Mouse (Mus musculus): ENCODE results near the gene Gmppb.
"Not testable (repeated sequence)": the region's sequence is repeated elsewhere in the genome, so short reads cannot be mapped to it uniquely, and the experiment has no call there.

Gmppb gene

GRCm38 (mm10) chr9:108049016-108049455 is at the start of gene Gmppb:
Gene Gmppb (plus strand): TSS chr9:108049242.
- CTCF ChIA-PET = interaction anchor here (0.5 to 1.2 kb wide), 3 partner anchors 23 to 422 kb away, joined by 3 to 4 read pairs (median 3); no protein-coding TSS in a partner anchor

DNA sequence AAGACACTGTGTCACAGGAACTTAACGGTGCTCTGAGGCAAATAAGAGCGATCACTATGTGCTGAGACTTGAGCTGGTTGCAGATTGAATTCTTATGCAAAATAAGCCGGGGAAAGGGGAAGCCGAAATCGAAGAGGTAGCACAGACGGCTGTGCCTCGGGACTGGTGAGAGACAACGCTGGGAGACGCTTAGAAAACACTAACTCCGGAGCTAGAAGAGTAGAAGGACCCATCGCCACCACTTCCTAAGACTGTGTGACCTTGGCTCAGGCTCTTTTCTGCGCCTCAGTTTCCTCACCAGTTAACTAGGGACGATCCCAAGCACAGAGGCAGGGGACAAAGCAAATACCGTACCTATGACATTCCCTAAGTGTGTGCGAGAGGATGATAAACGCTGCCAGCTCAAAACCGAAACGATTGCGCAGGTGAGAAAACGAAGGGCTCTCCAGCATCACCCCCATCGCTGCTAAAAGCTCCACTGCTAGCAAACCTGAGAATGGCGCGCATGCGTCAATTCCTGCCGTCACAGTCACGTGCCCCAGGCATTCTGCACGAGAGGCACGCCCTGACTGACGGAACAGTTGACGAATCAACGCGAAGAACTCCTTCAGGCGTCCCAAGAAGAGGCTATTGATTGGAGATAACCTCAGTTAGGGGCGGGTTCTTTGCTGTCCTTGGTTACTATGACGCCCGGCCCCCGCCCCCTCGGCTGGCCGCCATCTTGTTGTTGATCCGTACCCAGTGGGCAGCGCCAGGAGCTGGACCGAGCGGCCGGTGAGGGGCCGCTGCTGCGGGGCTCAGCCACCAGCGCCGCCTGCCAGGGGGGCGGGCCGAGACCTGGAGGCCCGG is 46.9 kb upstream of the Gmppb start, which contains the start of gene Ip6k1:
Gene Ip6k1 (plus strand): TSS at position 580 of the 849 bp plus-strand sequence.
- CTCF ChIA-PET = interaction anchor here (0.5 kb wide), 1 partner anchor 26 kb away, joined by 4 read pairs; no protein-coding TSS in a partner anchor

GRCm38 (mm10) chr9:108002778-108003530 is 46.1 kb upstream of the Gmppb start:
- CTCF ChIA-PET = interaction anchor here (1.1 kb wide), 1 partner anchor 19 kb away, joined by 4 read pairs; no protein-coding TSS in a partner anchor

DNA sequence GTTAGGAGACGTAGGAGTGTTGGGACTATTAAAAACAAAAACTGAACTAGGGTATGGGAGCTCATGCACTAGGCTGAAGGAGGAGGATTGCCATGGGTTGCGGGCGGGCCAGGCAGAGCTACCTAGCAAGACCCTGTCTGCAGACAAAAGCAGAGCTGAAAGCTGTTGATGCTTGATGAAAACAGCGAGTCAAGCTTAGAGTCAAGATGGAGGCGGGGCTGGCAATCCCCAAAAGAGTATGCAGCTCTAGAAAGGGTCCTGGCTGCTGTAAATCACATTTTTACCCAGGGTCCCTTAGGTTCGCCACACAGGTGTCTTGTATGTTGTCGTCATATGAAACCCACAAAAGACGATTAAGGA is 45.5 kb upstream of the Gmppb start:
- CTCF ChIA-PET = interaction anchor here (0.6 to 1.1 kb wide), 3 partner anchors 19 to 54 kb away, joined by 3 to 4 read pairs (median 3); partner anchors contain the start of gene Gmppb

DNA sequence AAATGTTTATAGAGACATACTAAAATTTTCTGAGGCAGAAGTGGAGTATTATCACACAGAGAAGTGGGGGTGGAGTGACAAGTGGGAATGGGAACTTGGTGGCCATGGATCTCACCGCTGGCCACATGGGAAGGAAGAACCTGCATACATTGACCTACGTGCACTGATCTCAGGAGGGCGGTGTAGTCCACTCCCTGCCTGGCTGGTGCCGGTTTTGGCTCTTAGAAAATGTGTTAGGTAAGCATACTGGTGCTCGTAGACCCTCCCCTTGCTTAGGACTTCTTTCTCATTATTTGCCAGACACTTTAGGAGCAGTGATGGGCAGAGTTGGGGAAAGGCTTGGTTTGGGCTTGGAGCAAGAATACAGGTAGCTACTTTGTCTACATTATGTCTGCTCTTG is 41.0 kb upstream of the Gmppb start:
- CTCF ChIA-PET = no interaction called here

- CTCF ChIA-PET = interaction anchor here (0.6 kb wide), 1 partner anchor 10 kb away, joined by 3 read pairs; no protein-coding TSS in a partner anchor
Measured at GRCm38 (mm10) chr9:108010385-108010784, 38.7 kb upstream of the Gmppb start.

DNA sequence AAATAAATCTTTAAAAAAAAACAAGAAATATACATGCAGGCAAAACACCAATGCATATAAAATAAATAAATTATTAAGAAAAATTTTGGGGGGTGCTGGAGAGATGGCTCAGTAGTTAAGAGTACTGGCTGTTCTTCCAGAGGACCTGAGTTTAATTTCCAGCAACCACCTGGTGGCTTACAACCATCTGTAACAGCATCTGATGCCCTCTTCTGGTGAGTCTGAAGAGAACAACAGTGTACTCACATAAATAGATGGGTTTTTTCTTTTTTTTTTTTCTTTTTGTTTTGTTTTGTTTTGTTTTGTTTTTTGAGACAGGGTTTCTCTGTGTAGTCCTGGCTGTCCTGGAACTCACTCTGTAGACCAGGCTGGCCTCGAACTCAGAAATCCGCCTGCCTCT is 35.5 kb upstream of the Gmppb start:
- CTCF ChIA-PET = not testable (repeated sequence)

DNA sequence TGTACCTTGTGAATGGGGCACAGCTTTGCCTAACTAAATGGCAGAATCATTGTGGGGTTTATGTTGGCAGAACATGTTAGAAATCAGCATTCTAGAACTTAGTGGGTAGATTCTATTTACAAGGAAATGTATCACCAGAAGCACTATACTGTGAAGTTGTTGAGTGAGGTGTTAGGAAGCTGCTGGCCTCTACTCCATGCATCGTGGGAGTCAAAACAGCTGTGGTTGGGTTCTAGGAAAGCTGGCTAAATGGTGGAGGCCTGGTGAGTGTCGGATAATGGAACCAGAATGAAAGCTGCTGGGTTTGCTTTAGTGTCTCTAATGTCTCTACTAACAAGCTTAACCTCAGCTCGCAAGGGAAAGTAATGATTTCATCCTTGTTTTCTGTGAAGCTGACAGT is 31.9 kb upstream of the Gmppb start:
- CTCF ChIA-PET = no interaction called here

DNA sequence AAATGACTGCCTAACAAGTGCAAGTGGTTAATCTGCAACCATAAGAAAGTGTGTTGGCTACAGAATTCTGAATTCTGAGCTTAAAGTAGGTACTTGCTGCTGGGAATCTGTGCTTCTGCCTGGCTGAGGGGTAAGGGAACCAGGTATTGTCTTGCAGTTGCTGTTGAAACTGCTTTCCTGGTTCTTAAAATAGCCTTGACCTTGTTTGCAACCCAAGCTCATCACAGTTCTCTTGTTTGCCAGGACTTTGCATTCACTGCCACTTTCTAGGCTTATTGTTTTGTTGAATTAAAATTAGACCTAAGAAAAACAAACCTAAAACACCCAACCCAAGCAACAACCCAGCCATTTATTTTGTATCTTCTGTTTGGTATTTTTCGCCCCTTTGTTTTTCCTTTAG is 28.3 kb upstream of the Gmppb start:
- CTCF ChIA-PET = no interaction called here

DNA sequence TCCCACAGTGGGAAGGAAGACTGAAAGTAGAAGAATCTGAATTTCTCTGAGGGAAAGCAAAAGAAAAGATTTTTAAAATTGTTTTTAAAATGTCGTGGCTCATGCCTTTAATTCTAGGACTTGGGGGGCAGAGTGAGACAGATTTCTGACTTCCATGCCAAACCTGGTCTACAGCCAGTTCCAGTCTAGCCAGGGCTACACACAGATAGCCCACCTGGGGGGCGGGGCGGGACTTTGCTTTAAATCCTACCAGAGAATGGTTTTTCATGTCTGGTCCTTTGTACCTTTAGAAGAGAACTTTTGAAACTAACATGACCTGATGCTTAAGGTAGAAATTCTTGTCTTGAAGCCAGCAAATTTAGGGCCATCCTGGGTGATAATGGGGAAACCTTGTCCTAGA is 25.8 kb upstream of the Gmppb start:
- CTCF ChIA-PET = no interaction called here

GRCm38 (mm10) chr9:108026584-108026983 is 22.5 kb upstream of the Gmppb start:
- CTCF ChIA-PET = interaction anchor here (1.2 kb wide), 1 partner anchor 23 kb away, joined by 4 read pairs; the partner anchor contains the start of gene Gmppb

GRCm38 (mm10) chr9:108027867-108028266 is 21.2 kb upstream of the Gmppb start:
- CTCF ChIA-PET = interaction anchor here (0.6 to 0.7 kb wide), 2 partner anchors 26 to 725 kb away, joined by 4 to 6 read pairs; no protein-coding TSS in a partner anchor

DNA sequence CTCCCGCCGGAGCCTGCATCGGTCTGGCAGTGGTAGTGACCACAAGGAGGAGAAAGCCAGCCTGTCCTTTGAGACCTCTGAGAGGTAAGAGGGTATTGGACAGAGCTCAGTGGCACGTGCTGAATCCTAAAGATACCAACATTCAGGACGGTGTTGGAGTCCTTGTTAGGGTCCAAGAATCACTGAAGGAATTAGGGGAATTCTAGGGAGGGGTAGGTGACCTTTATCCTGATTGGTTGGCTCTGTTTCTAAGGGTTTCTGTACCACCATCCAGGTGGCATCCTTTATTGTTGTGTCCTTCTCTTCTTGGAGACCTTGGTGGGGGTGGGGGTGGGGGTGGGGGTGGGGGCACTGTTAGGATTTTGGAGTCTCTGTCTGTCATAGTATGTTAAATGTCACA is 16.9 kb upstream of the Gmppb start:
- CTCF ChIA-PET = no interaction called here

DNA sequence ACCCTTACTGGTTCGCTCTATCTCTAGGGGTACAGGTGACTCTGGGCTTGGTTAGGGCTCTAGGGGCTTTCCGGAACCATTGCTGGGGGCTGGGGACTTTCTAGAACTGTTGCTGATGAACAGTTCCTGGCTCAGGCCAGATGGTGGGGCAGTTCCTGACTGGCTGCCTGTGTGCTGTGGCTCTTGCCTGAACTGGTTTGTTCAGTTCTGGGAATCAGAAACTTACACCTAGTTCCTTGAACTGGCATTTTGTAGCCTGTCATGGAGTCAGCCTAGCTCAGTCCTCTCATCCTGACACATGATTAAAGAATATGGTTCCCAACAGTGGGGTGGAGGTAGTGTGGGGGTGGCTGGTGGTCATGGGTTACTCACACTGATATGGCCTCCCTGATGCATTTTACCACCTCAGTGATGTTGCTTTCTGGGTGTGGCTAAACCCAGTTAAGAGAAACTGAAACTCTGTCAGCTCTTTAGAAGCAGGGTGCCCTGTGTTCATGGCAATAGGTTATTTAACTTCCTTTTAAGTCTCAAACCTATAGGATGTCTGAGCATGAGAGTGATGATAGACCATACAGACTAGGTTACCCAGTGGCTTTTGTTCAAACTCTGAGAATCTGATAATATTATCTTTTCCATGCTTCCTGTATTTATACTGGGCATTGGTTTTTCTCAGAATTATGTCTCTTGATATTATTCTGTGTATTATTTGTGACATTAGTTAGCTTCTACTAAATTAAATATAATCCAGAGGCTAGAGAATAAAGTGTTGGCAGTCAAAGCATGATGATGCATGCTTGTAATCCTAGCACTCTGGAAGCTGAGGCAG is 13.5 kb upstream of the Gmppb start:
- CTCF ChIA-PET = interaction anchor here (0.7 to 1.1 kb wide), 3 partner anchors 9 to 141 kb away, joined by 3 to 4 read pairs (median 3); no protein-coding TSS in a partner anchor

DNA sequence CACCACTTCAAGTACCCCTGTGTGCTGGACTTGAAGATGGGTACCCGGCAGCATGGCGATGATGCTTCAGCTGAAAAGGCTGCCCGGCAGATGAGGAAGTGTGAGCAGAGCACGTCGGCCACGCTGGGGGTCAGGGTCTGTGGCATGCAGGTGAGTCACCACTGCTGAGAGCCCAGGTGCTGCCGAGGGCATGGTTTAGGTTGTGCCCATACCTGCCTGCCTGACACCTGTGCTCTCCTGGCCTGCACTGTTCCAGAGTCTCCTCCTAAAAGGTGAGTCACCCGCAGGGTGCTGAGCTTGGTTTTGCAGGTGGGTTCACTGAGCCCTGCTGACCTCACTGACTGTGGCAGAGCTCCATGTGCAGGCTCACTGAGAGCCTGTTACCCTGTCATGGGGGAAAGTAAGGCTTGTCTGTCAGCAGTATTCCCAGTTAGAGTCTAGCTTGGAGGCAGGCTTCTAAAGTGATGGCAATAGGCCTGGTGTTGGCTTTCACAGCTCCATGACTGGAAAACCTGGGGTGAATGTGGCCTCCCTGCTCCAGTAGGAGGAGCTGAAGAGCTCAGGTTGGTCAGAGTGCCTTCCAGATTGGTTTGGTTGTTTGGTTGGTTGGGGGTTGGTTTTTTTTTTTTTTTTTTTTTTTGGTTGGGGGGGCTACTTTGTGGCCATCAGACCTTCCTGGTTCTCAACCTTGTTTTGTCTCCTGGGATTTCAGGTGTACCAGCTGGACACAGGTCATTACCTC is 4.1 kb upstream of the Gmppb start:
- CTCF ChIA-PET = interaction anchor here (0.6 kb wide), 2 partner anchors 9 to 265 kb away, joined by 3 to 4 read pairs; no protein-coding TSS in a partner anchor

DNA sequence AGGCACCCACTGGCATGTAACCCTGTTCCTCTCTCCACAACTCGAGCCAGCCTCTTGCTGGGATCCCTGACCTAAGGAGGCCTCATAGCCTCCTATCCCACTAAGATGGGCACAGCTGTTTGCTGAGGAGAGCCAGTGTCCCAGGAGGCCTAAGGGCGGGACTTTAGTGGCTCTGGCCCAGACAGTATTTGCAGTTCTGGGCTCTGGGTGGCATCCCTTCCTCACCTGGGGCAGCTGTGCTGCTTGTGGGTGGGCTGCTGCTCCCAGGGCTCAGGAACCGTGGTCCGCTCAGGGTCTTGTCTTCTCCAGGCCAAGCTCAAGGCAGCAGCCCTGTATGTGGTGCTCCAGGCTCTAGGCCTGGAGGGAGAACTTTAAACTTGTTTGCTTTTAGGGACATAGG is 2.5 kb upstream of the Gmppb start:
- CTCF ChIA-PET = interaction anchor here (0.7 kb wide), 1 partner anchor 102 kb away, joined by 4 read pairs; no protein-coding TSS in a partner anchor

GRCm38 (mm10) chr9:108047601-108048565 is 1.2 kb upstream of the Gmppb start:
- CTCF ChIA-PET = interaction anchor here (0.6 kb wide), 1 partner anchor 627 kb away, joined by 3 read pairs; no protein-coding TSS in a partner anchor

DNA sequence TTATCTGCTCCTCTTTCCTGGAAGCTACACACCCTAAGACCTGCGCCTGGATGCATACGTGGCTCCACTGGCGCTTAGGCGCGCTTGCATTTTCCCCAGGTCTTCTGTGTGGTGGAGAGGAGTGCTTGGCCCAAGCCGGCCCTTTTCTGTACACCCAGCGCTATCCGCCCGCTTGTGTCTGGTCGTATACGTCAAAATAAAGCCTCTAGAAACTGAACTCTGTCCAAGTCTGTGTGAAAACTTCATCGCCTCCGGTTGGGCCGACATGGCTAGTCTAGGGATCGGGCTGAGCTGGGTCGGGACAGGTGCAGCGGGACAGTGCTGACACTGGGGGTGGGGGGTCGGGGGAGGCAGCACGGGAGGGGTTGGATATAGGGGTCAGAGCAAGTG is 481 bp upstream of the Gmppb start:
- CTCF ChIA-PET = interaction anchor here (0.6 to 1.2 kb wide), 3 partner anchors 23 to 626 kb away, joined by 3 to 4 read pairs (median 3); no protein-coding TSS in a partner anchor

Data from spleen, embryonic (tissue).